Mouse (Mus musculus) bone marrow, adult 2 months (tissue): ENCODE data around the gene Mef2b.

Source experiments
- CTCF ChIP-seq: fragments of 200-500 bp; IDR thresholded peaks from 2 replicates; pipeline ENCODE4 v1.5.1; 2011; ENCODE audit warnings: low read length, control low read depth; ENCODE audit not compliant: control insufficient read depth, insufficient read depth
- POLR2A ChIP-seq: fragments of 200-500 bp; IDR thresholded peaks from 2 replicates; pipeline ENCODE4 v1.6.1; 2011; ENCODE audit warnings: low read depth, mild to moderate bottlenecking, control low read depth, low read length, borderline replicate concordance; ENCODE audit not compliant: control insufficient read depth

GRCm38 (mm10) chr8:70171240-70171639, 31.7 kb downstream of the Mef2b start:
- TF ChIP-seq CTCF (no peak), POLR2A (no peak)
